Mouse (Mus musculus): ENCODE measurements around the gene Il33. TPM values are rescaled to one million over a fixed set of nuclear protein-coding genes. Genes with fewer than 3 reads are reported as not detected.

Il33 gene
- not detected in 2 replicates for polyA plus RNA-seq (2012; ENCODE audit: insufficient read depth, insufficient read length, missing spikeins)

DNA sequence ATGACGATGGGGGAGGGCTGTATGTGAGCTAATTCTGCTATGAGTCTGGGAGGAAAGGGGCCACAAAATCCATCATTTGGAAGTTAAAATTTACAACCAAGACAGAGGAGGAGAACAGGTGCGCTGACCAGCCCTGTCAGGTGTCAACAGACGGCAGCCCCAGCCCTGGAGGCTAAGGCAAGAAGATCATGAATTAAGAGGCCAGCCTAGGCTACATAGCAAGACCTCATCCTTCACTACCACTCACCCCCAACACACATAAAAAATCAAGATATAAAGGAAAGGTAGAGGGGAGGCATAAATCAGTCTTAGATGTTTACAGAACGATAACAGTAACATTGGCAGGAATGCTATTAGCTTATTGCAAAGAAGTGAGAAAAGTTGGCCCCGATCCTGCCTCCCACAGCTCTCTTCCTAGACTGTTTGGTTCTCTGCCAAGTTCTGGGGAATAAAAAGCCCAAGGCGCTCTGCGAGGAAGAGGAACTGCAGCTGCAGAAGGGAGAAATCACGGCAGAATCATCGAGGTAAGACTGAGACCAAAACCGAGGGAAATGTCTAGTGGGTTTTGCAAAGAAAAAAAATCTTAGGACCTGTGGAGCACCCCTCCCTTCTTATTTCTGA lies at the start of gene Il33:
Gene Il33 (plus strand): TSS at position 477 of the 621 bp plus-strand sequence.
- peaks cover 3% of the 10 kb centered on the region; the same call in 1 of the 2 replicates for H3K4me1 ChIP-seq (ENCODE audit: control insufficient read depth, insufficient read depth, low read length)
- H3K27ac ChIP-seq (ENCODE audit: insufficient read depth, low read depth, low read length): no peak within 1 kb of the TSS
- H3K4me3 ChIP-seq (ENCODE audit: insufficient read depth, low read length): no peak within 1 kb of the TSS
- TF ChIP-seq POLR2A (IDR thresholded peaks at IDR 0.05; ENCODE audit: borderline replicate concordance, low read depth, low read length) (no peak), CTCF (IDR thresholded peaks at IDR 0.05; ENCODE audit: low read depth, low read length) (no peak)

GRCm38 (mm10) chr19:29877422-29878291 lies 47.3 kb upstream of the Il33 start:
- H3K4me1 ChIP-seq (ENCODE audit: control insufficient read depth, insufficient read depth, low read length): no peaks in the 10 kb centered on the region
- TF ChIP-seq POLR2A (IDR thresholded peaks at IDR 0.05; ENCODE audit: borderline replicate concordance, low read depth, low read length) (no peak), CTCF (IDR thresholded peaks at IDR 0.05; ENCODE audit: low read depth, low read length) (no peak)

DNA sequence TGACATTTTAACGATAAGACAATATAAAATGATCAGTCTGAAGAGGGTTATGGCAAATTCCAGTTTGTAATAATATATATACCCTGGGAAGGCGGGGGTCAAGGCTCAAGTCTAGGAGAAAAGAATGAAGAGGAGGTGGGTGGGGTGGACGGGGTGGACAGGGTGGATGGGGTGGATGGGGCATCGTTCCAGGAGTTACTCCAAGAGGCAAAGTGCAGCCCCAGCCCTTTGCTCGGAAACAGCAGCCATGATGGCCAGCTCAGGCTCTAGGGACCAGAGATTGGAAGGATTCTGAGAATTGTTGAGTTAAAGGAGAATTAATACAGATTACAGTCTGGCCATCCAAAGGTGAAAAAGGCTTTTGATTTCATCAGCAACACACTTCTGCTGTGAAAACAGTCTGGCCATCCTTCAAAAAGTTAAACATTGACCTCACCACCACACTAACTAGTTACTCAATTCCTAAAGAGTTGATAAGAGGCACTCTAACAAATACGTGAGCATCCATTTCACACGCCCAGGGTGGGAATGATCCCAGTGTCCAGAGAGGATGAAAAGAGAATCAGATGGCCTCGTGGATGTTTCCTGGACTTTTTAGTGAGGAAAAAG lies 45.9 kb upstream of the Il33 start:
- no peak overlapping the region for H3K4me3 ChIP-seq (ENCODE audit: insufficient read depth, low read length)
- no peak for TF ChIP-seq POLR2A (IDR thresholded peaks at IDR 0.05; ENCODE audit: borderline replicate concordance, low read depth, low read length)
- TF ChIP-seq CTCF (IDR thresholded peaks at IDR 0.05; ENCODE audit: low read depth, low read length): no peak
- H3K27ac ChIP-seq (ENCODE audit: insufficient read depth, low read depth, low read length): no peak overlapping the region
- H3K4me1 ChIP-seq (ENCODE audit: control insufficient read depth, insufficient read depth, low read length): no peaks in the 10 kb centered on the region

More at GRCm38 (mm10) chr19:29877422-29878291, 47.3 kb upstream of the Il33 start:
- H3K4me3 ChIP-seq (ENCODE audit: insufficient read depth, low read length): no peak overlapping the region
- no peak overlapping the region for H3K27ac ChIP-seq (ENCODE audit: insufficient read depth, low read depth, low read length)

GRCm38 (mm10) chr19:29880918-29881317 lies 44.0 kb upstream of the Il33 start:
- Histone ChIP-seq H3K4me3 (ENCODE audit: insufficient read depth, low read length) (no peak overlapping the region), H3K27ac (ENCODE audit: insufficient read depth, low read depth, low read length) (no peak overlapping the region), H3K4me1 (ENCODE audit: control insufficient read depth, insufficient read depth, low read length) (no peaks in the 10 kb centered on the region)
- TF ChIP-seq POLR2A (IDR thresholded peaks at IDR 0.05; ENCODE audit: borderline replicate concordance, low read depth, low read length) (no peak), CTCF (IDR thresholded peaks at IDR 0.05; ENCODE audit: low read depth, low read length) (no peak)

- no peak overlapping the region for H3K4me3 ChIP-seq (ENCODE audit: insufficient read depth, low read length)
- no peaks in the 10 kb centered on the region for H3K4me1 ChIP-seq (ENCODE audit: control insufficient read depth, insufficient read depth, low read length)
- TF ChIP-seq POLR2A (IDR thresholded peaks at IDR 0.05; ENCODE audit: borderline replicate concordance, low read depth, low read length): no peak
- TF ChIP-seq CTCF (IDR thresholded peaks at IDR 0.05; ENCODE audit: low read depth, low read length): no peak
- H3K27ac ChIP-seq (ENCODE audit: insufficient read depth, low read depth, low read length): no peak overlapping the region
These were observed 42.2 kb upstream of the Il33 start for GRCm38 (mm10) chr19:29882696-29883095.

- TF ChIP-seq CTCF (IDR thresholded peaks at IDR 0.05; ENCODE audit: low read depth, low read length): no peak
- no peak for TF ChIP-seq POLR2A (IDR thresholded peaks at IDR 0.05; ENCODE audit: borderline replicate concordance, low read depth, low read length)
- Histone ChIP-seq H3K27ac (ENCODE audit: insufficient read depth, low read depth, low read length) (no peak overlapping the region), H3K4me3 (ENCODE audit: insufficient read depth, low read length) (no peak overlapping the region), H3K4me1 (ENCODE audit: control insufficient read depth, insufficient read depth, low read length) (no peaks in the 10 kb centered on the region)
These were observed 39.4 kb upstream of the Il33 start for GRCm38 (mm10) chr19:29885548-29885947.

GRCm38 (mm10) chr19:29887476-29887875 lies 37.4 kb upstream of the Il33 start:
- no peak for TF ChIP-seq CTCF (IDR thresholded peaks at IDR 0.05; ENCODE audit: low read depth, low read length)
- no peak for TF ChIP-seq POLR2A (IDR thresholded peaks at IDR 0.05; ENCODE audit: borderline replicate concordance, low read depth, low read length)
- no peak overlapping the region for H3K27ac ChIP-seq (ENCODE audit: insufficient read depth, low read depth, low read length)
- H3K4me1 ChIP-seq (ENCODE audit: control insufficient read depth, insufficient read depth, low read length): no peaks in the 10 kb centered on the region
- H3K4me3 ChIP-seq (ENCODE audit: insufficient read depth, low read length): no peak overlapping the region

DNA sequence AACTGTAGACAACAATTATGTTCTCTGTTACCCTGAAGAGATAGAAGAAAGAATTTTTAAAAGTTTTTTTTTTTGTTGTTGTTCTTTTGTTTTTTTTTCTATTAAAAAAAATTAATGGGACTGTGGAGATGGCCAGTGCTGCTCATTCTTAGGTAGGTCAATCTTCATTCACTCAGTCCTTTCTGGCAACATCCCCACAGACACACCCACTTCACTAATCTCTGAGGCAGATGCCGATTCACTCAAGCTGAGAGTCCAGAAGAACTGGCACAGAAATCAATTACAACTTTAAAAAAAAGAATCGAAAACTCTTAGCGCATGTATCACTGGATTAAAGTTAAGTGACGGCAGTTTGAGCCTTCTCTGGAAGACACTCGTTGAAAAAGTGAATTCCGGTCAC lies 36.0 kb upstream of the Il33 start:
- TF ChIP-seq CTCF (IDR thresholded peaks at IDR 0.05; ENCODE audit: low read depth, low read length) (no peak), POLR2A (IDR thresholded peaks at IDR 0.05; ENCODE audit: borderline replicate concordance, low read depth, low read length) (no peak)
- no peaks in the 10 kb centered on the region for H3K4me1 ChIP-seq (ENCODE audit: control insufficient read depth, insufficient read depth, low read length)
- no peak overlapping the region for H3K27ac ChIP-seq (ENCODE audit: insufficient read depth, low read depth, low read length)
- no peak overlapping the region for H3K4me3 ChIP-seq (ENCODE audit: insufficient read depth, low read length)

GRCm38 (mm10) chr19:29891981-29892380 lies 32.9 kb upstream of the Il33 start:
- Histone ChIP-seq H3K27ac (ENCODE audit: insufficient read depth, low read depth, low read length) (no peak overlapping the region), H3K4me3 (ENCODE audit: insufficient read depth, low read length) (no peak overlapping the region), H3K4me1 (ENCODE audit: control insufficient read depth, insufficient read depth, low read length) (no peaks in the 10 kb centered on the region)
- no peak for TF ChIP-seq CTCF (IDR thresholded peaks at IDR 0.05; ENCODE audit: low read depth, low read length)
- TF ChIP-seq POLR2A (IDR thresholded peaks at IDR 0.05; ENCODE audit: borderline replicate concordance, low read depth, low read length): no peak

Data from bone marrow macrophage, adult 2 months (primary cell).